Mouse (Mus musculus): ENCODE results near the gene Pes1.

- TF ChIP-seq CTCF (IDR thresholded peaks at IDR 0.05; ENCODE audit: low read depth), result no peak
- TF ChIP-seq EP300 (IDR thresholded peaks at IDR 0.05; ENCODE audit: low read depth), result no peak
Observed at GRCm38 (mm10) chr11:3933756-3934285, 30.0 kb upstream of the Pes1 start.

All from liver, embryonic 14.5 days (tissue).